Mouse (Mus musculus) embryonic facial prominence, embryonic 15.5 days (tissue): ENCODE data around the gene Pou3f1. TPM values are rescaled to one million over a fixed set of nuclear protein-coding genes. Genes with fewer than 3 reads are reported as not detected.

Source experiments
- ATAC-seq: fragments of 200-750 bp; cut with Nextera tagmentation; 2 replicates; pipeline ENCODE4 v1.8.0; 2017; ENCODE audit warnings: low read depth, moderate TSS enrichment; ENCODE audit not compliant: insufficient number of reproducible peaks, low FRiP score, low TSS enrichment
- H3K27ac ChIP-seq: fragments of 300-500 bp; sonication (generic); replicated peaks from 2 replicates; pipeline ENCODE4 v1.5.1; 2015; ENCODE audit warnings: mild to moderate bottlenecking, inconsistent platforms
- H3K27me3 ChIP-seq: fragments of 300-500 bp; sonication (generic); 2 replicates; pipeline ENCODE4 v1.6.1; 2015; ENCODE audit warnings: inconsistent platforms
- H3K36me3 ChIP-seq: fragments of 300-500 bp; sonication (generic); 2 replicates; pipeline ENCODE4 v1.6.1; 2015; ENCODE audit warnings: mild to moderate bottlenecking, inconsistent platforms
- H3K4me1 ChIP-seq: fragments of 300-500 bp; sonication (generic); 2 replicates; pipeline ENCODE4 v1.6.1; 2015; ENCODE audit warnings: inconsistent platforms
- H3K4me2 ChIP-seq: fragments of 300-500 bp; sonication (generic); replicated peaks from 2 replicates; pipeline ENCODE4 v1.6.1; 2015; ENCODE audit warnings: mild to moderate bottlenecking, inconsistent platforms
- H3K4me3 ChIP-seq: fragments of 300-500 bp; sonication (generic); replicated peaks from 2 replicates; pipeline ENCODE4 v1.5.1; 2015; ENCODE audit warnings: mild to moderate bottlenecking, inconsistent platforms
- H3K9ac ChIP-seq: fragments of 300-500 bp; sonication (generic); 2 replicates; pipeline ENCODE4 v1.6.1; 2015; ENCODE audit warnings: inconsistent platforms
- H3K9me3 ChIP-seq: fragments of 300-500 bp; sonication (generic); replicated peaks from 2 replicates; pipeline ENCODE4 v1.6.1; 2016; ENCODE audit warnings: inconsistent platforms
- WGBS: fragments of 180-500 bp; shearing (Covaris S2); methylation state at CpG from one replicate; pipeline ENCODE4 v1.1.7; 2015; 5-methylcytosine and 5-hydroxymethylcytosine counted together
- polyA plus RNA-seq: library from polyadenylated mRNA; unstranded; fragments of >200 nt; fragmentation: Nextera tagmentation; extraction: Ambion mirVana; gene quantifications from 2 replicates; pipeline ENCODE4 v1.2.1, GENCODE M21; 2015

Gene Pou3f1
- 4.4 and 4.9 TPM in 2 replicates for polyA plus RNA-seq

GRCm38 (mm10) chr4:124656518-124656853 is at the start of gene Pou3f1:
Pou3f1 (plus strand) TSS chr4:124656807.
- Histone ChIP-seq H3K4me1 (peaks cover 36% of the 10 kb centered on the region), H3K36me3 (no peaks in the 10 kb centered on the region), H3K4me3 (peak within 1 kb of the TSS; percentile 63), H3K27me3 (peaks cover 78% of the 10 kb centered on the region), H3K9me3 (no peaks in the 10 kb centered on the region), H3K27ac (no peak within 1 kb of the TSS), H3K9ac (peak within 1 kb of the TSS; percentile 18), H3K4me2 (peak within 1 kb of the TSS; percentile 93)
- WGBS: 2% methylated on average over 15 of the region's 15 CpGs
- ATAC-seq: no peak

- 63% methylated on average over 8 of the region's 8 CpGs for WGBS
- H3K27ac ChIP-seq: no peak overlapping the region
- no peak overlapping the region for H3K4me3 ChIP-seq
- H3K4me1 ChIP-seq: no peaks in the 10 kb centered on the region
- H3K27me3 ChIP-seq: peaks cover 12% of the 10 kb centered on the region
- ATAC-seq: no peak
- no peaks in the 10 kb centered on the region for H3K9me3 ChIP-seq
- no peak overlapping the region for H3K4me2 ChIP-seq
- no peaks in the 10 kb centered on the region for H3K36me3 ChIP-seq
- no peak overlapping the region for H3K9ac ChIP-seq
These were observed 49.4 kb upstream of the Pou3f1 start for GRCm38 (mm10) chr4:124607166-124607565.

GRCm38 (mm10) chr4:124610066-124610465 is 46.5 kb upstream of the Pou3f1 start:
- Histone ChIP-seq H3K4me2 (no peak overlapping the region), H3K36me3 (no peaks in the 10 kb centered on the region), H3K9me3 (no peaks in the 10 kb centered on the region), H3K9ac (no peak overlapping the region), H3K4me3 (no peak overlapping the region), H3K27ac (no peak overlapping the region), H3K27me3 (no peaks in the 10 kb centered on the region), H3K4me1 (no peaks in the 10 kb centered on the region)
- WGBS: 72% methylated on average over 2 of the region's 2 CpGs
- ATAC-seq: no peak

- Histone ChIP-seq H3K9ac (no peak within 1 kb of the TSS), H3K4me1 (no peaks in the 10 kb centered on the region), H3K36me3 (no peaks in the 10 kb centered on the region), H3K9me3 (no peaks in the 10 kb centered on the region), H3K27ac (no peak within 1 kb of the TSS), H3K27me3 (no peaks in the 10 kb centered on the region), H3K4me2 (no peak within 1 kb of the TSS), H3K4me3 (no peak within 1 kb of the TSS)
- ATAC-seq: no peak
- WGBS: 69% methylated on average over 2 of the region's 2 CpGs
These were observed 45.9 kb upstream of the Pou3f1 start, which contains the start of gene 3100002H09Rik for GRCm38 (mm10) chr4:124610703-124611102. 3100002H09Rik (minus strand) TSS chr4:124610803.

- H3K9ac ChIP-seq: no peak overlapping the region
- no peak for ATAC-seq
- no peaks in the 10 kb centered on the region for H3K9me3 ChIP-seq
- 0 out of 2 replicates have a peak, but pooled peaks cover 4% of the 10 kb centered on the region for H3K4me1 ChIP-seq
- H3K4me2 ChIP-seq: no peak overlapping the region
- 72% methylated on average over 4 of the region's 4 CpGs for WGBS
- no peak overlapping the region for H3K4me3 ChIP-seq
- H3K36me3 ChIP-seq: no peaks in the 10 kb centered on the region
- no peaks in the 10 kb centered on the region for H3K27me3 ChIP-seq
- H3K27ac ChIP-seq: no peak overlapping the region
These were observed 44.8 kb upstream of the Pou3f1 start for GRCm38 (mm10) chr4:124611768-124612167.

GRCm38 (mm10) chr4:124614189-124614588 is 42.4 kb upstream of the Pou3f1 start:
- Histone ChIP-seq H3K4me2 (no peak overlapping the region), H3K4me3 (no peak overlapping the region), H3K9ac (no peak overlapping the region), H3K4me1 (peaks cover 10% of the 10 kb centered on the region), H3K27ac (no peak overlapping the region), H3K9me3 (no peaks in the 10 kb centered on the region), H3K27me3 (no peaks in the 10 kb centered on the region), H3K36me3 (no peaks in the 10 kb centered on the region)
- ATAC-seq: no peak
- WGBS: 0% methylated on average over 1 of the region's 1 CpGs

GRCm38 (mm10) chr4:124615406-124615960 is 41.1 kb upstream of the Pou3f1 start:
- H3K9me3 ChIP-seq: no peaks in the 10 kb centered on the region
- H3K9ac ChIP-seq: no peak overlapping the region
- no peak for ATAC-seq
- no peak overlapping the region for H3K4me2 ChIP-seq
- H3K4me3 ChIP-seq: no peak overlapping the region
- no peak overlapping the region for H3K27ac ChIP-seq
- 50% methylated on average over 14 of the region's 14 CpGs for WGBS
- no peaks in the 10 kb centered on the region for H3K36me3 ChIP-seq
- peaks cover 10% of the 10 kb centered on the region for H3K4me1 ChIP-seq
- no peaks in the 10 kb centered on the region for H3K27me3 ChIP-seq

- Histone ChIP-seq H3K9ac (no peak overlapping the region), H3K27me3 (no peaks in the 10 kb centered on the region), H3K9me3 (no peaks in the 10 kb centered on the region), H3K27ac (no peak overlapping the region), H3K36me3 (no peaks in the 10 kb centered on the region), H3K4me2 (no peak overlapping the region), H3K4me3 (no peak overlapping the region), H3K4me1 (peaks cover 10% of the 10 kb centered on the region)
- no peak for ATAC-seq
- WGBS: 40% methylated on average over 9 of the region's 9 CpGs
These were observed 40.6 kb upstream of the Pou3f1 start for GRCm38 (mm10) chr4:124615986-124616385.

- Histone ChIP-seq H3K4me2 (no peak overlapping the region), H3K9ac (no peak overlapping the region), H3K9me3 (no peaks in the 10 kb centered on the region), H3K27me3 (no peaks in the 10 kb centered on the region), H3K4me3 (no peak overlapping the region), H3K36me3 (no peaks in the 10 kb centered on the region), H3K4me1 (peaks cover 10% of the 10 kb centered on the region), H3K27ac (no peak overlapping the region)
- ATAC-seq: no peak
- WGBS: 64% methylated on average over 1 of the region's 1 CpGs
These were observed 40.0 kb upstream of the Pou3f1 start for GRCm38 (mm10) chr4:124616636-124617035.

GRCm38 (mm10) chr4:124618599-124618998 is 38.0 kb upstream of the Pou3f1 start:
- WGBS: 6% methylated on average over 16 of the region's 16 CpGs
- H3K27ac ChIP-seq: no peak overlapping the region
- H3K4me1 ChIP-seq: peaks cover 12% of the 10 kb centered on the region
- no peaks in the 10 kb centered on the region for H3K9me3 ChIP-seq
- H3K9ac ChIP-seq: no peak overlapping the region
- H3K27me3 ChIP-seq: no peaks in the 10 kb centered on the region
- no peaks in the 10 kb centered on the region for H3K36me3 ChIP-seq
- H3K4me3 ChIP-seq: no peak overlapping the region
- ATAC-seq: no peak
- H3K4me2 ChIP-seq: peak overlapping the region; percentile 25; the same call in 1 of the 2 replicates

GRCm38 (mm10) chr4:124621406-124621805 is 35.2 kb upstream of the Pou3f1 start:
- Histone ChIP-seq H3K4me1 (peaks cover 17% of the 10 kb centered on the region), H3K27ac (no peak overlapping the region), H3K4me2 (no peak overlapping the region), H3K9ac (no peak overlapping the region), H3K27me3 (no peaks in the 10 kb centered on the region), H3K36me3 (no peaks in the 10 kb centered on the region), H3K9me3 (no peaks in the 10 kb centered on the region), H3K4me3 (no peak overlapping the region)
- no peak for ATAC-seq
- WGBS: 50% methylated on average over 11 of the region's 11 CpGs

- H3K4me1 ChIP-seq: peaks cover 16% of the 10 kb centered on the region
- H3K9me3 ChIP-seq: no peaks in the 10 kb centered on the region
- ATAC-seq: no peak
- H3K36me3 ChIP-seq: no peaks in the 10 kb centered on the region
- H3K9ac ChIP-seq: no peak overlapping the region
- H3K27me3 ChIP-seq: no peaks in the 10 kb centered on the region
- H3K4me2 ChIP-seq: no peak overlapping the region
- WGBS: 92% methylated on average over 5 of the region's 5 CpGs
- H3K27ac ChIP-seq: no peak overlapping the region
- no peak overlapping the region for H3K4me3 ChIP-seq
These were observed 34.0 kb upstream of the Pou3f1 start for GRCm38 (mm10) chr4:124622566-124622965.
